Mouse (Mus musculus) embryonic stem cell, embryonic (primary cell): ENCODE results near the gene Amigo3.

Experiments used
- CTCF ChIA-PET, 4 experiments: fragments of 300-600 bp in 2 of 4; fragments of 350-600 bp in 2 of 4; sonication (Branson Sonifier 250); formaldehyde crosslinking; loops; one replicate each; lab custom pipeline; 2022; ENCODE audit warnings: inconsistent platforms in 2 of 4; lab: Charles Lee
- POLR2A ChIA-PET, 4 experiments: fragments of 300-600 bp in 2 of 4; fragments of 350-600 bp in 2 of 4; sonication (Branson Sonifier 250); formaldehyde crosslinking; loops; one replicate each; lab custom pipeline; 2022; ENCODE audit warnings: antibody characterized with exemption in 4 of 4, inconsistent platforms in 1 of 4; lab: Charles Lee

Amigo3 gene

GRCm38 (mm10) chr9:108083561-108083960, 30.6 kb downstream of the Amigo3 start:
- ChIA-PET POLR2A (interaction anchor here in 2 of 4 experiments (0.6 to 1.2 kb wide), 4 partner anchors 11 to 1051 kb away, joined by 3 to 4 read pairs (median 3); partner anchors contain the start of gene Apeh (in 2 of the 2)), CTCF (no interaction called here)

DNA sequence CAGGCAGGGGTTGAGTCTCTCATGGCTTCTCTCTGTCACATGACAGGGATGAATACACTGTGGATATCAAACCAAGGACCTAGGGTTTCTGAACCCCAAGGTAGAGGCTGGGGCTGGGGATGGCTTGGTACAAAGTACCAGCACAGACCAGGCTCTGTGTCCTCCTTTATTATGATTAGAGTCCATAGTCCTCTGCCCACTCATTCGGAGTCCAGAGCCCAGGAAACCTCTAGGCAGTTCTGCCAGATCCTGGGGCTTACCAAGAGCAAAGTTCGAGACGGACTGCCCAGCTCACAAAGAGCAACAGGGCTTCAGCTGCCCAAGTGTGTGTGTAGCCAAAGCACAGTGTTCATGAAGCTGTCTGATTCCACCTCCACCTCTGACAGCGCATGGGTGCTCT, 32.3 kb downstream of the Amigo3 start:
- CTCF ChIA-PET = interaction anchor here in 1 of 4 experiments (0.7 kb wide), 1 partner anchor 181 kb away, joined by 3 read pairs; no protein-coding TSS in a partner anchor

GRCm38 (mm10) chr9:108090611-108091120, 37.7 kb downstream of the Amigo3 start:
- POLR2A ChIA-PET = interaction anchor here in 2 of 4 experiments (0.6 to 1.9 kb wide), 5 partner anchors 9 to 218 kb away, joined by 3 to 5 read pairs (median 4); no protein-coding TSS in a partner anchor

More for the DNA sequence above, 32.3 kb downstream of the Amigo3 start:
- POLR2A ChIA-PET = interaction anchor here in 2 of 4 experiments (1.0 to 1.7 kb wide), 2 partner anchors 9 kb away, joined by 4 to 9 read pairs; partner anchors contain the start of gene Apeh (in 2 of the 2)

DNA sequence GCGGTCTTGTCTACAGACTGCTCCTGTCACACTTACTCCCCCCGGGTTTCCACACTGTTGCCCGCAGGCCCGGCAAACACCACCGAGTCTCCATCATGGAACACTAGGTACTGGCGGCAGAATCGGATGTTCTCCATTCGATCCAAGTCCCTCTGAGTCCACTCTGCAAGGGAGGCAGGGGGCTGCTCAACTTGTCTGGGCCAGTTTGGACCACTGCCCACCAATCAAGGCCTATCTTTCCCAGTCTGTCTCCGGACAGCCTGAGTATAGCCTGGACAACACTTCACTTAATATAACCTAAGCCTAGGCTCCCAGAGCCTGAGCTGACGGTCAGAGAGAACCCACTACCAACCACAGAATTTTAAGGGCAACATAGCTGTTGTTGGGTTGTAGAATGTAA, 40.6 kb downstream of the Amigo3 start:
- POLR2A ChIA-PET = interaction anchor here in 3 of 4 experiments (0.8 to 3.1 kb wide), 21 partner anchors 9 to 731 kb away, joined by 3 to 34 read pairs (median 6); partner anchors contain the start of genes Dag1 (in 1 of the 3), Ip6k1 (in 1 of the 3), Mst1 (in 1 of the 3) and Rbm6 (in 1 of the 3)
- CTCF ChIA-PET = interaction anchor here in 2 of 4 experiments (1.0 to 3.5 kb wide), 13 partner anchors 12 to 359 kb away, joined by 3 to 52 read pairs (median 18); partner anchors contain the start of genes Amigo3 (in 1 of the 2) and Mst1r (in 1 of the 2)

More at GRCm38 (mm10) chr9:108090611-108091120, 37.7 kb downstream of the Amigo3 start:
- CTCF ChIA-PET = interaction anchor here in 2 of 4 experiments (0.6 to 1.2 kb wide), 3 partner anchors 111 to 325 kb away, joined by 3 to 6 read pairs (median 3); no protein-coding TSS in a partner anchor

DNA sequence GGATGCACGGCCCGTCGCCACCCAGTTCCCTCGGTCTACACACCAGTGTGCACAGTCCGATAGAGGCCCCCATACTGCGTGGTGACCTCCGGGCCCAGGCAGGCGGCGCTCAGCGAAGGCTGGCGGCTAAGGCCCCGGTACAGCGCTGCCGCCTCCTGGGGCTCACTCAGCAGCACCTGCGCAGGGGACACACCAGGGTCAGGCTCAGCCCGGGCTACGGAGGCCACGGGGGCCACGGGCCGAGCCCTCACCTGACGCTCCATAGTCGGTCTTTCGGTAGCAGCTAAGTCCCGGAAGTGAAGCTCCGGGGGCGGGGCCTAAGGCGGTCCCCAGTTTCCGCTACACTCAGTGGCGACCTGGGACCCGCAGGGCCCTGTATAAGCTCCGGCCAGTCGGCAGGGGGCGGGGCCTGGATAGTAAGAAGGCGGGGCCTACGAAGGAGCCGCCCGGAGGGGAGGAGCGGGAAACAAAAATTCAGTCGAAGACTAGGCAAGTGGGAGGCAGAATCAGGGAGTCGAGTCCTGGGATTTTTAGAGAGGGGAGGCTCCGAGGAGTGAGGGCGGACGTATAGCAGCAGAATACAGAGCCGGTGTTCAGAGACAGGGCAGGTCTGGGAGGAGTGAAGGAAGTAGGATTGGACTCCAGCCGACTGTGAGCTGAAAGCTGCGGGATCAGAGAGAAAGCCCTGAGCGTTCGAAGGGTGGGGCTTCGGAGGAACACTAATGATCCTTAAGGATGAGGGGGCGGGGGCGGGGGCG, 41.4 kb downstream of the Amigo3 start, which contains the start of gene Apeh:
Apeh (minus strand) TSS at position 423 of the 758 bp plus-strand sequence.
- CTCF ChIA-PET = interaction anchor here (0.6 to 3.5 kb wide), 51 partner anchors 11 to 468 kb away, joined by 3 to 52 read pairs (median 7); partner anchors contain the start of genes Amigo3 (in 2 of the 4), Mst1 (in 2 of the 4), Cdhr4 (in 1 of the 4) and Dag1 (in 1 of the 4)
- POLR2A ChIA-PET = interaction anchor here (0.5 to 3.1 kb wide), 88 partner anchors 9 to 760 kb away, joined by 3 to 34 read pairs (median 4); partner anchors contain the start of genes Amigo3 (in 3 of the 4), Dag1 (in 2 of the 4), Inka1 (in 2 of the 4) and Mst1 (in 2 of the 4)

DNA sequence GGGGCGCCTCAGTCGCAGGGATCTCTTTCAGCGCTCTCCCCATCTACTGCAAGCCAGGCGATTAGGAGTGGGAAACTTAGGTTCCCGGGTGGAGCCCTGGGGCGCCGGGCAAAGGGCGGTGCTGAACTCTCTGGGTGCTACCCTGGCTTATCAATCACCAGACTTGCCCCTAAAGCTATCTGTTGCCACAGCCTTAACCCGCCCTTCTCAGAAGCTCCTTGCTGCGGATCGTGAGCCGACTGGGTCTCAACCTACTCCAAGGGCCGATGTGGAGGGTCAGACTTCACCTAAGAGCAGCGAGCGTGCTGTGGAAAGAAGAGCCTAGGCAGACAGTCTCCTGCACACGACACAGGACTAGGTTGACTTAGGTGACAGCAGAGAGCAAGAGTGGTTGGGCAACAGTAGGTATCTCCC, 42.0 kb downstream of the Amigo3 start:
- POLR2A ChIA-PET = interaction anchor here (0.6 to 3.1 kb wide), 82 partner anchors 8 to 508 kb away, joined by 3 to 34 read pairs (median 5); partner anchors contain the start of genes Amigo3 (in 3 of the 4), Dag1 (in 2 of the 4), Gpx1 (in 2 of the 4) and Mst1 (in 2 of the 4)
- CTCF ChIA-PET = interaction anchor here (0.5 to 3.5 kb wide), 66 partner anchors 10 to 504 kb away, joined by 3 to 52 read pairs (median 6); partner anchors contain the start of genes Amigo3 (in 2 of the 4), Mst1 (in 2 of the 4), Bsn (in 1 of the 4) and Cdhr4 (in 1 of the 4)

GRCm38 (mm10) chr9:108095518-108095917, 42.6 kb downstream of the Amigo3 start:
- ChIA-PET POLR2A (interaction anchor here (0.6 to 3.1 kb wide), 71 partner anchors 8 to 1021 kb away, joined by 3 to 34 read pairs (median 5); partner anchors contain the start of genes Amigo3 (in 2 of the 4), Dag1 (in 2 of the 4), Mst1 (in 2 of the 4) and 1700102P08Rik (in 1 of the 4)), CTCF (interaction anchor here (0.5 to 3.5 kb wide), 64 partner anchors 10 to 1348 kb away, joined by 3 to 52 read pairs (median 7); partner anchors contain the start of genes Mst1 (in 2 of the 4), Amigo3 (in 1 of the 4), Bsn (in 1 of the 4) and Dag1 (in 1 of the 4))

GRCm38 (mm10) chr9:108095949-108096712, 43.2 kb downstream of the Amigo3 start:
- POLR2A ChIA-PET = interaction anchor here (0.6 to 3.1 kb wide), 47 partner anchors 8 to 1021 kb away, joined by 3 to 34 read pairs (median 6); partner anchors contain the start of genes Amigo3 (in 2 of the 4), Dag1 (in 2 of the 4), Mst1 (in 2 of the 4) and 1700102P08Rik (in 1 of the 4)
- CTCF ChIA-PET = interaction anchor here (0.6 to 3.5 kb wide), 51 partner anchors 9 to 1348 kb away, joined by 3 to 52 read pairs (median 7); partner anchors contain the start of genes Mst1 (in 2 of the 4), Amigo3 (in 1 of the 4), Bsn (in 1 of the 4) and Sema3f (in 1 of the 4)

DNA sequence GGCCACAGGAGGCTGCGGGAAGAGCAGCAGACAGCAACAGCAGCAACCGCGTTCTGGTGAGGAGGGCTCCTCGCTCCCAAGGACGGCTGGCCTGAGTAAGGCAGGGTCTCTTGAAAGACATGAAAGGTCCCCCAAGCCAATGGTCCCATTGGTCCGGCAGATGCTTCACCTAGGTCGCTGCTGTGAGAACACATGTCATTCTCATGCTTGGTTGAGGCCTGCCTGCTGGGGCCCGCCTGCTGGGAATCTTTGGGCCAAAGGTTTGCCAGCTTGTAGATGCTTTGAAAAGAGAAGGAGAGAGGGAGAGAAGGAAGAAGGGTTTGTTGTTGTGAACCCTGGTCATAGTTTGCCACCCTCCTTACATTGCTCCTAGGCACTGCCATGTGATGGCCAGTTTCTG, 46.7 kb downstream of the Amigo3 start:
- POLR2A ChIA-PET = no interaction called here
- CTCF ChIA-PET = interaction anchor here in 1 of 4 experiments (0.7 kb wide), 1 partner anchor 147 kb away, joined by 3 read pairs; no protein-coding TSS in a partner anchor

GRCm38 (mm10) chr9:108104766-108105548, 52.0 kb downstream of the Amigo3 start:
- ChIA-PET POLR2A (interaction anchor here in 3 of 4 experiments (0.5 to 4.7 kb wide), 8 partner anchors 9 to 204 kb away, joined by 3 to 34 read pairs (median 4); partner anchors contain the start of genes Apeh (in 2 of the 3) and Mst1r (in 1 of the 3)), CTCF (interaction anchor here (0.5 to 2.2 kb wide), 6 partner anchors 10 to 200 kb away, joined by 3 to 18 read pairs (median 3); partner anchors contain the start of genes Amigo3 (in 1 of the 4) and Apeh (in 1 of the 4))
